Mouse (Mus musculus): ENCODE data around the gene Otulinl. TPM values are rescaled to one million over a fixed set of nuclear protein-coding genes. Genes with fewer than 3 reads are reported as not detected.
A peak's percentile ranks its signal among the peaks of the same experiment; 100 is the strongest.

Otulinl gene
- polyA plus RNA-seq, 1 experiment, result 3.0 TPM

DNA sequence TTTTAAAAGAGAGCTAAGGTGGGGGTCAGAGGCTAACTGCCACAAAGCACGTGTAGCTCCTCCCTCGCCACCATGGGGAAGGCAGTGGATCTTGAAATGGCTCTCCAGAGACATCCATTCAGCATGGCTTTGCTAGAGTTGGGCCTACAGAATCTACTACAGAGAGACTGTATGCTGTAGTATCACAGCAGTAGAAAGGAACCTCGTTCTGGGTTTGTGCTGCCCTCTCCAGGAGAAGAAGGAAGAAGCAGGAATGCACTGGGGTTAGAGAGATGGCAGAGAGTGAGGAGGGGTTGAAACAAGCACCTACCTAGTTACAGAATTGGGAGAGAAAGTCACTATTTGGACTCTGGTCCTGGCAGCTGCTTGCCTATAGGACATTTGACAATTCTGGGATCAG is 34.0 kb upstream of the Otulinl start:
- 31% methylated on average over 3 of the region's 3 CpGs for WGBS
- TF ChIP-seq CTCF (IDR thresholded peaks at IDR 0.05; ENCODE audit: extremely low read depth, insufficient read length, insufficient replicate concordance, low read depth, low read length), result no peak
- no peak for TF ChIP-seq POLR2A (IDR thresholded peaks at IDR 0.05; ENCODE audit: low read depth, low read length)
- H3K27me3 ChIP-seq (ENCODE audit: control insufficient read depth, insufficient read depth, low read length), result no peaks in the 10 kb centered on the region
- no peaks in the 10 kb centered on the region for H3K36me3 ChIP-seq (ENCODE audit: control insufficient read depth, insufficient read depth, low read length)
- H3K4me3 ChIP-seq (ENCODE audit: low read depth, low read length), result no peak overlapping the region
- H3K27ac ChIP-seq (ENCODE audit: insufficient read depth, low read depth, low read length), result no peak overlapping the region
- peaks cover under 1% of the 10 kb centered on the region; the same call in 1 of the 2 replicates for H3K4me1 ChIP-seq (ENCODE audit: control insufficient read depth, insufficient read depth, insufficient read length, low read length)

DNA sequence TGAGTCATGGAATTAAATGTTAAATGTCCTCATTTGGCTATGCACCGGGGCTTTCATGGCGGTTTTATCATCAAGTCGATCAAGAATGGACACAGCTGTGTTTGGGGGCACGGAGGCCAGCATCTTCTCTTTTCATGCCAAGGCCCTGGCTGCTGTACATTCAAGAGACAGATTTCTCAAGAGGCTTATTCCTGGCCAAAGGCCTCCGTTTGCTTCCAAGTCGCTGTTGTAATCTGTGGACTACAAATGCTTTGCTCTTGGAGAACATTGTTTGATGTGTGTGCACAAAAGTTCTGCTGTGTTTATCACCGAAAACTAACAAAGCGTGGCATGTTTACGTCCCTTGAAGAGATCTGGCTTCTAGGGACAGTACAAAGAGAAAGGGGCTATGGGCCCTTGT is 29.3 kb upstream of the Otulinl start:
- 69% methylated on average over 9 of the region's 9 CpGs for WGBS
- Histone ChIP-seq H3K4me3 (ENCODE audit: low read depth, low read length) (no peak overlapping the region), H3K4me1 (ENCODE audit: control insufficient read depth, insufficient read depth, insufficient read length, low read length) (peaks cover 10% of the 10 kb centered on the region; the same call in 1 of the 2 replicates), H3K27me3 (ENCODE audit: control insufficient read depth, insufficient read depth, low read length) (no peaks in the 10 kb centered on the region), H3K27ac (ENCODE audit: insufficient read depth, low read depth, low read length) (no peak overlapping the region), H3K36me3 (ENCODE audit: control insufficient read depth, insufficient read depth, low read length) (no peaks in the 10 kb centered on the region)
- TF ChIP-seq CTCF (IDR thresholded peaks at IDR 0.05; ENCODE audit: extremely low read depth, insufficient read length, insufficient replicate concordance, low read depth, low read length) (no peak), POLR2A (IDR thresholded peaks at IDR 0.05; ENCODE audit: low read depth, low read length) (no peak)

DNA sequence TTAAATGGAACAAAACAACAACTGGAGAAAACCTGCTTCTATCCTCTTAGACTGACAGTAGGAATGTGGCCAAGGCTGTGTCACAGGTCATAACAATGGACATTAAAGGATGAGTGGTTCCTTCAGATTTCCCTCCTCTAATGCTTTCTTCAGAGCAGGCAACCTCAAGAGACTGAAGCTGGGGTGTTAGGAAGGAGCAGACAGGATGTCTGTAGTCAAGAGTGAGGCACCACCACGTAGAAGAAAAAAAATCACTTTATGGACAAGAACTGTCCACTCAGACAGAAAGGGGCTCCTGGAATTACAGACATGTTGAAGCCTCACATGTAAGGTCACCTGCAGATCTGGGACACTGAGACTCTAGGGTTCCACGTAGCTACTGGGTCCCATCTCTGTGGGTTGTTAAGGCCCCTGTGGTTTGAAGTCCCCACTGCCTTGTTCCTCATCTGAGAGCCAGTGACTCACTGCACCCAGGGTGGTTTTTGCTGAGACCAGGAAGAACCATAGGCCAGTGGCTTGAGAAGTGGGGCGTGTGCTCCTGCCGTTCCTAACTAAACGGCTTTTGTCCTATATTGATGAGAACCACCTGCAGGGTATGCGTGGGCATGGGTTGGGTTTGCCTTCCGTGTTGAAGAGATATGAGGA is 27.7 kb upstream of the Otulinl start:
- Histone ChIP-seq H3K27ac (ENCODE audit: insufficient read depth, low read depth, low read length) (peak overlapping the region; percentile 24; the same call in 1 of the 2 replicates), H3K27me3 (ENCODE audit: control insufficient read depth, insufficient read depth, low read length) (no peaks in the 10 kb centered on the region), H3K36me3 (ENCODE audit: control insufficient read depth, insufficient read depth, low read length) (no peaks in the 10 kb centered on the region), H3K4me1 (ENCODE audit: control insufficient read depth, insufficient read depth, insufficient read length, low read length) (peaks cover 10% of the 10 kb centered on the region; the same call in 1 of the 2 replicates), H3K4me3 (ENCODE audit: low read depth, low read length) (no peak overlapping the region)
- WGBS, result 53% methylated on average over 7 of the region's 7 CpGs
- TF ChIP-seq POLR2A (IDR thresholded peaks at IDR 0.05; ENCODE audit: low read depth, low read length) (no peak), CTCF (IDR thresholded peaks at IDR 0.05; ENCODE audit: extremely low read depth, insufficient read length, insufficient replicate concordance, low read depth, low read length) (no peak)

DNA sequence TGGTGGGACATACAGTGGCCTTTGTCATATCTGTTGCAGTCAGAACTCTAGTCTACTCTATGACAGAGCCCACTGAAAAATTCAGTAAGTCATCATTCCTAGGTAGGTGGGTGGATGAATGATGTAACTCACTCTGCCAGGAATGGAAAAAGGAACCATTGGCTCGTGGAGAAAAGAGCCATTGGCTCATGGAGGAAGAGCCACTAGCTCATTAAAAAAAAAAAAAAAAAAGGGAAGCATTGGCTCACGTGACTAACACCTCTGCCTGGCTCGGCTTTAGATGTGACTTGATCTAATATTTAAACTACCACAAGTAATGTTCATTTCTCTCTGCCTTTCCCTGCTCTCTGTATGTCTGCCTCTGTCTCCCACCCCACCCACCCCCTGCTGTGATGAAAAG is 27.1 kb upstream of the Otulinl start:
- TF ChIP-seq CTCF (IDR thresholded peaks at IDR 0.05; ENCODE audit: extremely low read depth, insufficient read length, insufficient replicate concordance, low read depth, low read length), result no peak
- no peak for TF ChIP-seq POLR2A (IDR thresholded peaks at IDR 0.05; ENCODE audit: low read depth, low read length)
- Histone ChIP-seq H3K36me3 (ENCODE audit: control insufficient read depth, insufficient read depth, low read length) (no peaks in the 10 kb centered on the region), H3K27me3 (ENCODE audit: control insufficient read depth, insufficient read depth, low read length) (no peaks in the 10 kb centered on the region), H3K4me1 (ENCODE audit: control insufficient read depth, insufficient read depth, insufficient read length, low read length) (peaks cover 10% of the 10 kb centered on the region; the same call in 1 of the 2 replicates), H3K27ac (ENCODE audit: insufficient read depth, low read depth, low read length) (no peak overlapping the region), H3K4me3 (ENCODE audit: low read depth, low read length) (no peak overlapping the region)
- WGBS, result 47% methylated on average over 3 of the region's 3 CpGs

DNA sequence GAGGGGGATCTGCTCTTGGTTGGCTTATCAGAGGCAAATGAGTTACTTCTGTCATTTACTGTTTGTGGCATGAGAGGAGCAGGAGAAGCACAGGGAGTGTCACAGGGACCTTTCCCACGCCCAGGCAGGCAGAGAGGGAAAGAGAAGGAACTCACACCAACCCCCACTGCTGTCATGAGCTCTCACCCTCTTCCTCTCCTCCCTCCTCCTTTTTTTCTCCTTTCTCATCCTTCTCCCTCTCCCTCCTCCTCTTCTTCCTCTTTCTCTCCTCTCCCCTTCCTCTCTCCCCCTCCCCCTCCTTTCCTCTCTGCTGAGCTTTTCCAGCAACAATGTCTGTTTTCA is 21.6 kb upstream of the Otulinl start:
- TF ChIP-seq CTCF (IDR thresholded peaks at IDR 0.05; ENCODE audit: extremely low read depth, insufficient read length, insufficient replicate concordance, low read depth, low read length) (no peak), POLR2A (IDR thresholded peaks at IDR 0.05; ENCODE audit: low read depth, low read length) (no peak)
- Histone ChIP-seq H3K4me1 (ENCODE audit: control insufficient read depth, insufficient read depth, insufficient read length, low read length) (peaks cover 3% of the 10 kb centered on the region), H3K4me3 (ENCODE audit: low read depth, low read length) (no peak overlapping the region), H3K27ac (ENCODE audit: insufficient read depth, low read depth, low read length) (peak overlapping the region; percentile 46; the same call in 1 of the 2 replicates), H3K36me3 (ENCODE audit: control insufficient read depth, insufficient read depth, low read length) (no peaks in the 10 kb centered on the region), H3K27me3 (ENCODE audit: control insufficient read depth, insufficient read depth, low read length) (no peaks in the 10 kb centered on the region)
- WGBS, result 11% methylated on average over 1 of the region's 1 CpGs

DNA sequence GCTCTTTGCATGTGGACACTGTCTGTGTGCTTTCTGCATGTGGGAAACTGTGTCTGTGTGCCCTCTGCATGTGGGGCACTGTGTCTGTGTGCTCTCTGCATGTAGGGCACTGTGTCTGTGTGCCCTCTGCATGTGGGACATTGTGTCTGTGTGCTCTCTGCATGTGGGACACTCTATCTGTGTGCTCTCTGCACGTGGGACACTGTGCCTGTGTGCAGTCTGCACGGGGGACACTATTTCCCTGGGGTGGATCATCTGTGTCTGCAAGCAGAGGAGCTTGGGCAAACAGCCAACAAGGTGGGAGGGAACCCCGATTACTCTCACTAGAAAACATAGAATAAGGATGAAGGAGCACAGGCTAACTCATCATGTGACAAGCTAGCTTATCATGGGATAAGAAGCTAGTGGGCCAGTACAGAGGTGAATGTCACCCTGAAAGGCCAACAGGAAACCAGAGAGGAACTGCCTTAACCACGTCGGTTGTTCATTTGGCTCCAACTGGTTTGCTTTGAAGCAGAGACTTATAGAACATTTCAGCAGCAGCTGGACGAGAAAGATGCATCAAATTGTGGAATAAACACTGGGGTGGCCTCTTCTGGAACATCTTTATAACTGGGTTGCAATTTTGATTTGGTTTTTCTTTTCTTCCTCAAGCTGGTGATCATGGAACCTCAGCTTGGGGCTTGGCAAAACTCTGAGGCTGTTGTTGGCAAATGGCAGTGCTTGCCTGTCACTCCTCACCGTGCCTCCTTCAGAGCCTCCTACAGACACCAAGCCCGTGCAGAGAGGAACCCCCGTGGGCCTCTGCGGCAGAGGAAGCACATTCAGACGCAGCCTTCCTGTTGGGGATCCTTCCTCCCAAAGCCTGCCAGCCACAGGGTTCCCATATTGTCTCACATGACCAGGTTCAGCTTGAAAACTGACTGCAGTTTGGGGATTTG is 20.9 kb upstream of the Otulinl start:
- no peak overlapping the region for H3K4me3 ChIP-seq (ENCODE audit: low read depth, low read length)
- H3K4me1 ChIP-seq (ENCODE audit: control insufficient read depth, insufficient read depth, insufficient read length, low read length), result peaks cover 3% of the 10 kb centered on the region
- H3K27ac ChIP-seq (ENCODE audit: insufficient read depth, low read depth, low read length), result peak overlapping the region; percentile 46; the same call in 1 of the 2 replicates
- TF ChIP-seq POLR2A (IDR thresholded peaks at IDR 0.05; ENCODE audit: low read depth, low read length), result no peak
- TF ChIP-seq CTCF (IDR thresholded peaks at IDR 0.05; ENCODE audit: extremely low read depth, insufficient read length, insufficient replicate concordance, low read depth, low read length), result no peak
- no peaks in the 10 kb centered on the region for H3K36me3 ChIP-seq (ENCODE audit: control insufficient read depth, insufficient read depth, low read length)
- 31% methylated on average over 11 of the region's 11 CpGs for WGBS
- no peaks in the 10 kb centered on the region for H3K27me3 ChIP-seq (ENCODE audit: control insufficient read depth, insufficient read depth, low read length)

DNA sequence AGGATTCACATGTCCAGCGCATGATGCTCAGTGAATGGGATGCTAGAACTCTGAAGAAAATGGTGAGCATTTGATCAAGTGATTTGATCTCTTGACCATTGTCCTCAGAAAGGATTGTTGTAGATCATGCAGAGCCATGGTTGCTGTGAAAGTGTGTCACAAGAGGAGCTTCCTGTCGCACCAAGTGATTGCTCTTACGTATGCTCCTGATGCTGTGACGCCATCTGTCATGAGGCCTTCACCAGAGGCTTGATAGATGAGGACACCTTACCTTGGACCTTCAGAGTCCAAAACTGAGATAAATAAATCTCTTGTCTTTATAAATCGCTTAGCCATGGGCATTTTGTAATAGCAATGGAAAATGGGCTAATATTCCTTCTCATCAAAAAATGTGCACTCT is 16.3 kb upstream of the Otulinl start:
- H3K4me1 ChIP-seq (ENCODE audit: control insufficient read depth, insufficient read depth, insufficient read length, low read length), result peaks cover 3% of the 10 kb centered on the region
- TF ChIP-seq POLR2A (IDR thresholded peaks at IDR 0.05; ENCODE audit: low read depth, low read length) (no peak), CTCF (IDR thresholded peaks at IDR 0.05; ENCODE audit: extremely low read depth, insufficient read length, insufficient replicate concordance, low read depth, low read length) (no peak)
- H3K27ac ChIP-seq (ENCODE audit: insufficient read depth, low read depth, low read length), result no peak overlapping the region
- no peaks in the 10 kb centered on the region for H3K36me3 ChIP-seq (ENCODE audit: control insufficient read depth, insufficient read depth, low read length)
- WGBS, result 87% methylated on average over 5 of the region's 5 CpGs
- H3K4me3 ChIP-seq (ENCODE audit: low read depth, low read length), result no peak overlapping the region
- no peaks in the 10 kb centered on the region for H3K27me3 ChIP-seq (ENCODE audit: control insufficient read depth, insufficient read depth, low read length)

Data from small intestine, adult 2 months (tissue).